Mouse (Mus musculus) brain, embryonic 14.5 days (tissue): ENCODE data around the gene Stap2.

Experiments used
- CTCF ChIP-seq: fragments of 200-500 bp; IDR thresholded peaks from 2 replicates; pipeline ENCODE4 v1.5.1; 2012; ENCODE audit warnings: inconsistent platforms, mild to moderate bottlenecking, moderate library complexity, borderline replicate concordance; ENCODE audit not compliant: insufficient read depth, insufficient read length; ENCODE audit errors: extremely low read depth
- POLR2A ChIP-seq: fragments of 200-500 bp; IDR thresholded peaks from 2 replicates; pipeline ENCODE4 v1.6.1; 2012; ENCODE audit warnings: mild to moderate bottlenecking, inconsistent platforms, borderline replicate concordance; ENCODE audit not compliant: poor library complexity, insufficient read depth, insufficient read length, severe bottlenecking; ENCODE audit errors: extremely low read depth

- TF ChIP-seq CTCF (no peak), POLR2A (no peak)
Measured at GRCm38 (mm10) chr17:56051369-56051768, 46.0 kb upstream of the Stap2 start.
